Mouse (Mus musculus) hematopoietic stem cell, adult 5-6 weeks (primary cell): Measurements from ENCODE around the gene Myod1. TPM values are rescaled to one million over a fixed set of nuclear protein-coding genes. Genes with fewer than 3 reads are reported as not detected.

Experiments
- total RNA-seq: library from RNA; stranded (forward); fragments of 172-1452, 232-1000 nt; gene quantifications from 2 replicates; pipeline ENCODE4 v1.2.3, GENCODE M21; 2017

Myod1 gene
- total RNA-seq, 1 experiment from 2014 or later: not detected

Other genes with a start within 250 kb of the Myod1 start
- gene Abcc8, start 196.4 kb upstream of the Myod1 start, total RNA-seq: not detected in 2 replicates
- not detected in 2 replicates for gene Ush1c, start 138.0 kb upstream of the Myod1 start, total RNA-seq
- not detected in 2 replicates for gene Otog, start 135.5 kb upstream of the Myod1 start, total RNA-seq
- gene Kcnc1, start 20.0 kb downstream of the Myod1 start, total RNA-seq: 0.19 and 0.25 TPM in 2 replicates